Mouse (Mus musculus) liver, postnatal 0 days (tissue): ENCODE measurements around the gene Thbs1.

Experiments
- CTCF ChIP-seq: sonication (generic); IDR thresholded peaks from 2 replicates; pipeline ENCODE4 v1.5.1; 2016; ENCODE audit warnings: antibody characterized with exemption, low read depth
- EP300 ChIP-seq: IDR thresholded peaks from 2 replicates; pipeline ENCODE4 v1.6.1; 2016; ENCODE audit warnings: antibody characterized with exemption, low read depth, mild to moderate bottlenecking

- no peak for TF ChIP-seq CTCF
- TF ChIP-seq EP300, result no peak
Observed at GRCm38 (mm10) chr2:118064121-118064764, 47.4 kb upstream of the Thbs1 start.
